In genomic region chr1:74110932-74111695, GRCm38 (mm10) we compare ENCODE assay signal across 9 mouse cellular contexts. TPM values are rescaled to one million over a fixed set of nuclear protein-coding genes. Genes with fewer than 3 reads are reported as not detected.
DNase-seq lines count a peak whose midpoint lies in the region; ATAC-seq and TF ChIP-seq lines count a peak whose summit lies in the region.
"Had no signal": no experiment of that assay in that cellular context is flagged by ENCODE, and none has a peak within 500 bp of the region (broad histone marks: within the 10 kb centered on the region; RNA-seq: fewer than 3 reads in every experiment).

No protein-coding gene starts in this region.

- no peaks in the 10 kb centered on the region for H3K27me3 ChIP-seq in hindbrain, embryonic 16.5 days (replicated peaks; ENCODE audit: control insufficient read depth, insufficient read depth, low read length)
- H3K27me3 ChIP-seq in midbrain, embryonic 15.5 days (replicated peaks) = no peaks in the 10 kb centered on the region

- intact Hi-C loops in heart, postnatal 25 days (cut with DNase I) = no loop called here
- intact Hi-C loops in gastrocnemius, postnatal 36 days (cut with DNase I) = no loop called here

- peaks cover 22% of the 10 kb centered on the region for H3K4me1 ChIP-seq in hindbrain, embryonic 16.5 days (ENCODE audit: control insufficient read depth, insufficient read depth, low read depth, low read length)
- H3K4me1 ChIP-seq in midbrain, embryonic 15.5 days = peaks cover 17% of the 10 kb centered on the region

- no peak overlapping the region for H3K4me3 ChIP-seq in hindbrain, embryonic 16.5 days (ENCODE audit: low read length)
- no peak overlapping the region for H3K4me3 ChIP-seq in midbrain, embryonic 15.5 days
- H3K4me3 ChIP-seq in layer of hippocampus, adult 2 months = no peak overlapping the region
- H3K4me3 ChIP-seq: megakaryocyte, embryonic 14.5 days had no signal

- H3K4me2 ChIP-seq in hindbrain, embryonic 16.5 days (ENCODE audit: low read length) = no peak overlapping the region; the same call in 1 of the 2 replicates
- H3K4me2 ChIP-seq in midbrain, embryonic 15.5 days = no peak overlapping the region

- H3K36me3 ChIP-seq in hindbrain, embryonic 16.5 days (ENCODE audit: control insufficient read depth, insufficient read depth, low read length) = no peaks in the 10 kb centered on the region
- H3K36me3 ChIP-seq in midbrain, embryonic 15.5 days (replicated peaks) = no peaks in the 10 kb centered on the region

- no peak for TF ChIP-seq CTCF in layer of hippocampus, adult 2 months (conservative IDR thresholded peaks at IDR 0.05)

- no peak overlapping the region for H3K9ac ChIP-seq in hindbrain, embryonic 16.5 days (ENCODE audit: low read depth, low read length)
- H3K9ac ChIP-seq in midbrain, embryonic 15.5 days = no peak overlapping the region

- no peaks in the 10 kb centered on the region for H3K9me3 ChIP-seq in hindbrain, embryonic 16.5 days (ENCODE audit: control insufficient read depth, low read length)
- H3K9me3 ChIP-seq in midbrain, embryonic 15.5 days = no peaks in the 10 kb centered on the region
- H3K9me3 ChIP-seq: megakaryocyte, embryonic 14.5 days had no signal

- ATAC-seq in hindbrain, embryonic 16.5 days = peak; percentile 94
- peak; percentile 79 for ATAC-seq in midbrain, embryonic 15.5 days (replicated peaks)

- DNase-seq in heart, adult 11 months = peak; percentile 92
- no peak for DNase-seq in heart, postnatal 25 days (ENCODE audit: low spot score)
- DNase-seq in embryo, embryonic 9.5 days (ENCODE audit: extremely low spot score) = peak; percentile 71
- DNase-seq in gastrocnemius, postnatal 36 days = no peak
- DNase-seq in spleen, postnatal 4 days (ENCODE audit: low spot score in 2 of 2) = no peak
- no peak for DNase-seq in layer of hippocampus, adult 2 months (ENCODE audit: low spot score in 2 of 2)

- WGBS in hindbrain, embryonic 16.5 days = 7% methylated on average over 8 of the region's 8 CpGs
- WGBS in midbrain, embryonic 15.5 days = 8% methylated on average over 8 of the region's 8 CpGs

- peak overlapping the region; percentile 69 for H3K27ac ChIP-seq in hindbrain, embryonic 16.5 days (ENCODE audit: low read depth, low read length)
- peak overlapping the region; percentile 40 for H3K27ac ChIP-seq in midbrain, embryonic 15.5 days
- no peak overlapping the region for H3K27ac ChIP-seq in layer of hippocampus, adult 2 months

RNA-seq across cellular contexts. Expression of gene Tns1, which starts 13.1 kb away (rescaled TPM):
- total RNA-seq in heart, postnatal 25 days (2021) = 100 to 1,000 TPM; 679 to 701 TPM
- 13.5 and 13.7 TPM in 2 replicates for polyA plus RNA-seq in hindbrain, embryonic 16.5 days (2015; fragmentation: Nextera tagmentation; extraction: Ambion mirVana)
- polyA plus RNA-seq in midbrain, embryonic 15.5 days (2015; fragmentation: Nextera tagmentation; extraction: Ambion mirVana) = 12.5 and 15.2 TPM in 2 replicates
- 100 to 1,000 TPM; 194 to 248 TPM for total RNA-seq in gastrocnemius, postnatal 36 days (2021)
- total RNA-seq in layer of hippocampus, adult 2 months (2021) = 10 to 100 TPM; 41.3 to 43.3 TPM

RNA-seq across cellular contexts. Expression of gene Rufy4, which starts 14.2 kb away (rescaled TPM):
- total RNA-seq in heart, postnatal 25 days (2021) = 1 to 10 TPM; 1.1 to 1.5 TPM
- polyA plus RNA-seq in hindbrain, embryonic 16.5 days (2015; fragmentation: Nextera tagmentation; extraction: Ambion mirVana) = 0.14 and 0.35 TPM in 2 replicates
- 0.15 and 0.25 TPM in 2 replicates for polyA plus RNA-seq in midbrain, embryonic 15.5 days (2015; fragmentation: Nextera tagmentation; extraction: Ambion mirVana)
- under 1 TPM in 1 of 2 experiments, not detected in 1; 0.10 TPM for total RNA-seq in gastrocnemius, postnatal 36 days (2021)
- total RNA-seq in layer of hippocampus, adult 2 months (2021) = under 1 TPM in 1 of 2 experiments, not detected in 1; 0.25 TPM

RNA-seq across cellular contexts. Expression of gene Cxcr2, which starts 42.7 kb away (rescaled TPM):
- under 1 TPM; 0.10 to 0.11 TPM for total RNA-seq in heart, postnatal 25 days (2021)
- 0.05 and 0.10 TPM in 2 replicates for polyA plus RNA-seq in hindbrain, embryonic 16.5 days (2015; fragmentation: Nextera tagmentation; extraction: Ambion mirVana)
- 0.05 TPM in 2 replicates for polyA plus RNA-seq in midbrain, embryonic 15.5 days (2015; fragmentation: Nextera tagmentation; extraction: Ambion mirVana)
- not detected for total RNA-seq in gastrocnemius, postnatal 36 days (2021)
- total RNA-seq in layer of hippocampus, adult 2 months (2021) = not detected

Comparison
In these comparisons a context has a peak if more than half of its experiments do, and no peak if none do; other contexts are left out.
1. DNase-seq: peak in heart, adult 11 months (single experiment) and embryo, embryonic 9.5 days (single experiment); none in heart, postnatal 25 days (single experiment), gastrocnemius, postnatal 36 days (0 of 2), spleen, postnatal 4 days (0 of 2) and layer of hippocampus, adult 2 months (0 of 2).
2. RNA of gene Tns1, which starts 13.1 kb away (total RNA-seq): 679 to 701 TPM in heart, postnatal 25 days and 194 to 248 TPM in gastrocnemius, postnatal 36 days; 41.3 to 43.3 TPM in layer of hippocampus, adult 2 months; every median in the first group is over 4 times any median in the second.